Mouse (Mus musculus) adipocyte (in vitro differentiated cells): ENCODE results near the gene Gtsf1.
A peak's percentile ranks its signal among the peaks of the same experiment; 100 is the strongest.

Source experiments
- DNase-seq: peaks from one replicate; pipeline ENCODE4 v3.0.0-alpha.2; 2016; ENCODE audit warnings: low spot score

Gene Gtsf1

GRCm38 (mm10) chr15:103357817-103358216 lies 72.5 kb downstream of the Gtsf1 start:
- no peak for DNase-seq

DNA sequence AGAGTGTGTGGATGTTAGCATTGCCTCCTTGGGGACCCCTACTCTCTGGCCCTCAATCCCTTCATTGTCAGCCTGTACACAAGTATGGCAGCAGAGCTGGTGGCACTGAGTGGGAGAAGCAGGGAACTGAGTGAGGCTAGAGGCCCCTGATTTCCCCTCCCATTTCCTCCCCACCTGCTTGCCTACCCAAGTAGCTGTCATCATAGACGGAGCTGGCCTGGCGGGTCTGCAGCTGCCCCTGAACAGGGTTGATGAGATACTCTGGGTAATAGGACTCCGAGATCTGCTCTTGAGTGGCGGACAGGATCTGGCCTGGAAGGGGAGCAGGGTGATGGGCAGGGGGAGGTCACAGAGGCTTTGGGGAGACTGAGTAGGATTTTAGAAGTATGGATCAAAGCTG lies 74.1 kb downstream of the Gtsf1 start:
- DNase-seq: no peak

GRCm38 (mm10) chr15:103355420-103355819 lies 74.8 kb downstream of the Gtsf1 start:
- no peak for DNase-seq

DNA sequence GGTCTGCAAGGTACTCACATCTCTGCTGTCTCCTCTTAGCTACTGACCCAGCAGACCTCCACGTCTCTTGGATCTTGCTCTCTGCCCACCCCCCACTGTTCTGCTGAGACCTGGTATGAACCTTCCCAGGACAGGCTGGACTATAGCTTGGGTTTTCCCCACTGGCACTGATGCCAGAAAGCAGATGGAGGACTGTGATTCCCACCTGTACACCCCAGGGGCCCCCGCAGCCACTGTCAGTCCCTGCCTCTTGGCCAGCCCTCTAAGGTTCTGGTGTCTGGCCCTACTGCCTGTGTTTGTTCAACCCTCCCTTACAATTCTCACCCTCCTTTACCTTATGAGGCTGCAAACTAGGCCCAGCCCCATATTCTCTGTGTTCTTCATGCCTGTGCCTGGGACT lies 75.6 kb downstream of the Gtsf1 start:
- DNase-seq: no peak

- DNase-seq: no peak
Measured at GRCm38 (mm10) chr15:103353511-103354256, 76.6 kb downstream of the Gtsf1 start.

DNA sequence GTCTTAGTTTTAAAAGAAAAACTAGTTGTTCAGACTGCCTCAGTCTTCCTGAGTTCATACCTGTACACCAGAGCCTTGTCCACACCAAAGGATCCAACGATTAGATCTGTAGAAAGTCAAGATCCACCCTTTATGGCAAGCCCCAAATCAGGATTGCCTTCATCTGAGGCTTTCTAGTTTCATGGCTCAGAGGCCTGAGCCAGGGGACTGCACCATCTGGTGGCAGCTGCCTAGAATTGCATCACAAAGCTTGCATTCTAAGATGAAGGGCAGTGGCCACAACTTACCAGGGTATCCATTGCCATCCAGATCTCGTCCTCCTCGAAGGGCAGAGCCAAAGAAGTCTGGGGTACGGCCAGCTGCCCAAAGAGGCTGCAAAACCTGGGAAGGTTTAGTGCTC lies 77.4 kb downstream of the Gtsf1 start:
- peak; percentile 78 for DNase-seq
